Mouse (Mus musculus) mesoderm, embryonic 11.5 days (tissue): Measurements from ENCODE around the gene Iqschfp.

Experiments
- DNase-seq: peaks from one replicate; pipeline ENCODE4 v3.0.0-alpha.2; 2012; ENCODE audit warnings: low read depth, low spot score

The Iqschfp gene

GRCm38 (mm10) chr3:67954459-67955065 is 62.5 kb downstream of the Iqschfp start:
- DNase-seq, result peak; percentile 84

- no peak for DNase-seq
These were observed 67.6 kb downstream of the Iqschfp start for GRCm38 (mm10) chr3:67959672-67960071.

DNA sequence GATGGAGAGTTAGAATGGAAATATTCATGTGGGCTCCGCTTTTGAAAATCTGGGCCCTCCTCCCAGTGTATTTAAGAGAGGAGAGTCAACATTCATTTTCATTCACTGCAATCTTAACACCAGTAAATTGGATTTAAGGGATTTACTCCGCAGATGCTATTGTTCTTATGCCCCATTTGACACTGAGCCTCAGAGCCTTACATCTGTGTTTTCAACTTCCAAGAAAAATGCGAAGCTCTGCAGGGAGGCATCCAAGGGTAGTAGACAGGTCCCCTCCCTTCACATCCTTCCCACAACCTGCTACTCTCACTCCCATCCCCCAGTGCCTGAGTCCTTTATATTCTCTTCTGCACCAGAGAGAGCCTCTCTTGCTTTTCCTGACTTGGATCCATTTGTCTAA is 68.1 kb downstream of the Iqschfp start:
- no peak for DNase-seq

DNA sequence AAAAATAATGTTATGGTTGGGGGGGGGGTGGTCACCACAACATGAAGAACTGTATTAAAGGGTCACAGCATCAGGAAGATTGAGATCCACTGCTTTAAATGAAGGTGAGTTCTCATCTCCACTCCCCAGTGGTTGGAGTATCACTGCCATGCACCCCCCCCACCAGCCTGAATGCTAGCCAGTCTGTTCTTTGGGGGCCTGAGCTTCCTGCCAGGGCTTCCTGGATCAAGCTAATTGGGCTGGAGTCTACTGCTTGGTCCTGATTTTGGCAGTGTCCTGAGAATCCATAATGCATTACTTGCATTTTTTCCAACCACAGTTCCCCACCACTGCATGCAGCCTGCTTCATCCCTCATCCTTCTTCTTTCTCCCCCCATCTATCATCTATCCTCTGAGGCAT is 68.7 kb downstream of the Iqschfp start:
- DNase-seq, result no peak

DNA sequence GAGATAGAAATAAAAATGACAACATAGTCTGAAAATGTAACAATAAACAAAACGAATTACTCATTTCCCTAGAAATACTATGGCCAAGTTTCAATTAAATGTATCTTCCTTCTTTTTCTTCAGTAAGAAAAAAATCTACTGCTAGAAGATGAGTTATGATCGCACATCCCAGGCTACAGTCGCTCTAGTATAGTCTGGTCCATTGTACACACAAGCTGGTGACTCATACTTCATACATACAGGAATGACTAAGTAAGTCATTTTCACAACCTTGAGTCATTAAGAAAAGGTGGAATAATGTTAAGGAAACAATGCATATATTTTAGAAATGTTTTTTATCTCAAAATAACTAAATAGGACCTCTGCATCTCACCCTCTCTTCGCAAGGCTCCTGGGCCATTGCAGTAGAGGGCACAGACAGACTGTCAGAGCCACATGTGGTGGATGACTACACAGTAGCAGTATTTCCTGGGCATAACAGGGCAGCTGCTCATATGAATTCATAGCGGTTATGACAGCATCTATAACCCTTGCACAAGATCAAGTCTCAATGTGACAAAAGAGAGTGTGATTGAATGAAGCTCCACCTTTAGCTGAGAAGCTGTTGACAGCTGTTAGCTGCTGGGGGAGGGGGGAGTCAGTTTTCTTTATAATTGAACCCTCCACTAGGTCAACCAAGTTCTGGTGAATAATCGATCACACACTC is 70.1 kb downstream of the Iqschfp start:
- no peak for DNase-seq

- DNase-seq, result no peak
These were observed 82.4 kb downstream of the Iqschfp start for GRCm38 (mm10) chr3:67974340-67974998.

- DNase-seq, result no peak
These were observed 88.0 kb downstream of the Iqschfp start for GRCm38 (mm10) chr3:67980006-67980405.

DNA sequence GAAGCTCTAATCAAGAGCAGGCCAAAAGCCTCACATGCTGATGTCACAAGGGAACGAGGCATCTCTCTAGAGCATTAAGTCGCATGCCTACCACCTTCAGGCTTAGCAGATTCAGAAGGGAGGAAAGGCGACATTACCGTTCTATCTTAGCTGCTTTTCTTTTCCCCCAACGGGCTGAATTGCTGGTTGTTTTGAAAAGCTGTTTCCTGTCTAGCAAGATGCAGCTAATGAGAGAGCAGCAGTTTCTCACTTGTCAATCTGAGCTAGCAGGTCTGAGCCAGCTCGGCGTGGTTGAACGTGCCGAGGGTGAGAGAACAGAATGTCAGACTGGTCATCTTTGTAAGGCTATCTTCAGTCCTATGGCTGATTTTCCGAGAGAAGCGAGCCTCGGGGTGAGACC is 91.3 kb downstream of the Iqschfp start:
- no peak for DNase-seq

- no peak for DNase-seq
These were observed 110.4 kb downstream of the Iqschfp start for GRCm38 (mm10) chr3:68002415-68002814.

- no peak for DNase-seq
These were observed 120.3 kb downstream of the Iqschfp start for GRCm38 (mm10) chr3:68012342-68012741.

DNA sequence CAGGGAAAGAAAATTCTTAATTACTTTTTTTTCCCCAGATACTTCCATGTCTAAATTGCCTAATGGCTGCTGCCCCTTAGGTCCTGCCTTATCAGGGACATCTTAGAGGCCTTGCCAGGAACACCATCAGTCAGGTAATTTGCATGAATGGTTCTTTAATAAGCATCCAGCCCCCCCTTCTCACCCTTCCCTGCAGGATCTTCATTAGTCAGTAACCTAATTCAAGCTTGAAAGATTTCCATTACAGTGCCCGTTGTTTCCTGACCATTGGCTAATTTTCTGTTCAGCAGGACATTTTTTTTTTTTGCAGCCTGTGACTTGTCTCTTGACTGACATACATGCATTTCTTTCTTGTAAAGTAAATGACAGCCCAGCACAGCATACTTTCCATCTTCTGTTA is 123.8 kb downstream of the Iqschfp start:
- no peak for DNase-seq

- no peak for DNase-seq
These were observed 127.4 kb downstream of the Iqschfp start for GRCm38 (mm10) chr3:68019401-68019800.

GRCm38 (mm10) chr3:68036097-68036496 is 144.1 kb downstream of the Iqschfp start:
- DNase-seq, result peak; percentile 56

DNA sequence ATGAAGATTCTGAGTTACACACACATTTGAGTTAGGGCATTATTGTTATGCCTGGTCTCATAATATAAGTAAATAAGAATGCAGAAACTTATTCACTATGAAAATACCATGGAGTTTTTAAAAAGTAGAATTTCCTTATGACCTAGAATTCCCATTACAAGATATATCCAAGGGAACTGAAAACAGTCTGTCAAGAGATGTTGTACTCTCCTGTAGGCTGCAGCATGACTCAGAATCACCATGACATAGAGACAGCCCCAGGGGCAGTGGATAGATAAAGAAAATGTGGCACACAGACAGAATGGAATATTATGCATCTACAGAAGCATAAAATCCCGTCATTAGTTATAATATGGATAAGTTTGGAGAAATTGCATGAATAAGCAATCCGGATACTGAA is 150.9 kb downstream of the Iqschfp start:
- DNase-seq, result no peak

DNA sequence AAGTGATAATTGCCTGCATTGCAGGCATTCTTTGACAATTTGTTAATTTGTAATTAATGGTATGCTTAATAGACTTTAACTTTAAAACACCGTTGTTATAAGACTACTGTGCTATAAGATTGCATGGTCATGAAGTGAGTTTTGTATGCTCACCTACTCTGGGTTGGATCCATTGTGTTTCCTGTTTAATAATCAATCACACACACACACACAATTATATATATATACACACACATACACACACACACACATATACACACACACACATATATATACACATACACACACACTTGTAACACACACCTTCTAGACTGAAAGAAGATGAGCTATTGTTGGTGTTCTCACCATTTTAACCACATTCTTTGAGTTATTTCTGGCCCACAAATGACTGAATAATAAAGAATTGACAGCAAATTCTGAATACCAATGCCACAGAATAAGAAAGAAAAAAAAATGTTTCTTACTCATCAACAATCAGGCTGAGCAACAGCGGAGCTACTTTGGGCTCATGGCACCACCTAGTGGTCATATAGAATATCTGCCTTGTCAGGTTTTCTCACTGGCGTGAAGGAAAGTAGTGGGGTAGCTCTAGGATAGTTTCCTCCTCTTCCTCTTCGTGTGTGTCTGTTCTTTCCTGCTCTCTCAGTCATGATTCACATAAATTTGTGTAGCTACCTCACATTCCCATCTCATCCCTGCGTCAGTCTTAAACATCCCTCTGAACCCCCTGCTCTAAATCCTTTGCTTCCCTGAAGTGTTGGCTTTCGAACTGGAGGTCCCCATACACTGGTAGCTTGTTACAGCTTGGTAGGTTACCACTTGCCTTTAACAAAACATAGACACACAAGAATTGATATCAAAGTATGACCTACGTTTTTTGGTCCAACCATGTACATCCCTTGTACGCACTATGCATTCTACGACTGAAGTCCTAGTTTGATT is 153.7 kb downstream of the Iqschfp start:
- peak; percentile 74 for DNase-seq

- DNase-seq, result peak; percentile 47
These were observed 161.5 kb downstream of the Iqschfp start for GRCm38 (mm10) chr3:68053538-68053937.

- no peak for DNase-seq
These were observed 163.0 kb downstream of the Iqschfp start for GRCm38 (mm10) chr3:68055071-68055470.

GRCm38 (mm10) chr3:68056373-68057275 is 164.6 kb downstream of the Iqschfp start:
- DNase-seq, result peak; percentile 74

GRCm38 (mm10) chr3:68059162-68059800 is 167.2 kb downstream of the Iqschfp start:
- DNase-seq, result peak; percentile 59

DNA sequence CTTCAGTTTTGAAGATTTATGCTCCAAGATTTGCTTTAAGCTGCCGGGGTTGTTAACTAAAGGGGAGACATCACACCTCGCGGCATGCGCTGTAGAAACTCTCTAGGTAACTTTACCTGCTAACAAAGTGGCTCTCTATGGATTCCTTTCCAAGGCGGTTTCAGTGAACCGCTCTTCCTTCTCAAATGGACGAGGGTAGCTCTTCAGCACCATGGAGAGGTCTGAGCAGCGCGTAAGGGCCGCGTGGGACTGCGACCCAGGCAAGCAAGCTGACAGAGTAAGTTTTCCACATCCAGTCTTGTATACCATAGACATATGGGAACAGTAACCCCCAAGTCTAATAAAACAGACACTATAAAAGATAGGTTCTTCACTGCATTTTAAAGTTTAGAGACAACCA is 172.7 kb downstream of the Iqschfp start, which contains the start of gene Schip1:
TSS of gene Schip1 (plus strand) at position 72 of the 400 bp plus-strand sequence.
- DNase-seq, result peak; percentile 80
